Mouse (Mus musculus) natural killer cell, adult 2 months (primary cell): Measurements from ENCODE around the gene Gfod2.
A peak's percentile ranks its signal among the peaks of the same experiment; 100 is the strongest.

ENCODE experiments used
- DNase-seq, 2 experiments: peaks; one replicate each; pipeline ENCODE4 v3.0.0; 2022; ENCODE audit warnings: low spot score in 2 of 2

Gene Gfod2

DNA sequence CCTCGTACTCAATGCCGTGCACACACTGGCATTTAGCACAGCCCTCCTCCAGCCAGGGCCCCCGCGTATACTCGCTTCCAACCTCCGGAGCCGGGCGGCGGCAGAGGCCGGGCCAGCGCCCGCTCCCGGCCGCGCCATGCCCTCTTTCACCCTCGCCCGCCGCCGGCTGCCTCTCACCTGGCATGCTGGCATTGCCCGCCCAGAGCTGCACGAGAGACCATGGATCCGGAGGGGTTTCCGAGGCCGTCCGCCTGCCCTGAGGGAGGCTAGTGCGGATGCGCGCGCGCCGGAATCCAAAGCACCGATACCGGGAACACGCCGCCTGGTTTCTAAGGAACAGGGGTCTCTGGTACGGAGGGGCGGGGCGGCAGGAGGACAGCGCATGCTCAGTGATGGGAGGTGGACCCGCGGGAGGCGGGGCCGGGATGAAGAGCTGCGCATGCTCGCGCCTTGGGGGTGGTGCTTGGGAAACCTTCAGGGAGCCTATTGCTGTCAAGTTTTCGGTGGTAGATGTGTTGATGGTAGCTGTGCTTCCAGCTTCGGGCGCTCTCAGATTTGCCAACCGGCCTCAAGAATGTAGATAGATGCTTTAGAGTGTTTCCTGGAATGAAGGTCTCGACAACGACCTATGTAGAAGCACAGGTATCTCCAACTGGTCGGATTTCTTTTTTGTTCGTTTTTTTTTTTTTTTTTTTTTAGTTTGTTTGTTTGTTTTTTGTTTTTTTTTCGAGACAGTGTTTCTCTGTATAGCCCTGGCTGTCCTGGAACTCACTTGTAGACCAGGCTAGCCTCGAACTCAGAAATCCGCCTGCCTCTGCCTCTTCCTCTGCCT is at the start of gene Gfod2:
Gfod2 (minus strand) TSS at position 388 of the 832 bp plus-strand sequence.
- peak; percentile 96 for DNase-seq

DNA sequence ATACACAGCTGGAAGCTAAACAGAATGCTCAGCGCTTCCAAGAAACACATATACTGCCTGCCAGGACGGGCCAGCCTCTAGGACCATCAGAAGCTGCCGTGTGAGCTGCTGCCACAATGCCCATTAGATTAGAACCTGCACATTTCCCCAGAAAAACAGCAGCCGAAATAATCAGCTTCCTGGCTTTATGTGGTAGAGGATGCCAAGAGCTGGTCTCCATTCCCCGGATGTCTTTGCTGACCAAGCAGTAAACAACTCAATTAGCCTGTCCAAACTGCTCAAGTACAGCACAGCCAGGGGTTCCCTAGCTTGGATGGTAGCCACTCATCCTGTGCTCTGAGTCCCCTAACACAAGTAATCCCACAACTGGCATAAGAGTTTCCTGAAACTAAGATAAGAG is 49.3 kb upstream of the Gfod2 start:
- no peak for DNase-seq

DNA sequence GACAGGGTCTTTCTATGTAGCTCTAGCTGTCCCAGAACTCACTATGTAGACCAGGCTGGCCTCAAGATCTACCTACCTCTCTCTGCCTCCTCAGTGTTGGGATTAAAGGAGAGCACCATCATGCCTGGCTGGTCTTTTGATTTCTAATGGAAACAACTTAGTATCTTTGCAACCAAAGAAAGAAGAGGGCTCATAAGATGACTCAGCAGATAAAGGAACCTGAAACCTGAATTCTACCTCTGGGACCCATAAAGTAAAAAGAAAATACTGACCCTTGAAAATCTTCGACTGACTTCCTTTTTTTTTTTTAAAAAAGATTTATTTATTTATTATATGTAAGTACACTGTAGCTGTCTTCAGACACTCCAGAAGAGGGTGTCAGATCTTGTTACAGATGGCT is 47.5 kb upstream of the Gfod2 start:
- no peak for DNase-seq

DNA sequence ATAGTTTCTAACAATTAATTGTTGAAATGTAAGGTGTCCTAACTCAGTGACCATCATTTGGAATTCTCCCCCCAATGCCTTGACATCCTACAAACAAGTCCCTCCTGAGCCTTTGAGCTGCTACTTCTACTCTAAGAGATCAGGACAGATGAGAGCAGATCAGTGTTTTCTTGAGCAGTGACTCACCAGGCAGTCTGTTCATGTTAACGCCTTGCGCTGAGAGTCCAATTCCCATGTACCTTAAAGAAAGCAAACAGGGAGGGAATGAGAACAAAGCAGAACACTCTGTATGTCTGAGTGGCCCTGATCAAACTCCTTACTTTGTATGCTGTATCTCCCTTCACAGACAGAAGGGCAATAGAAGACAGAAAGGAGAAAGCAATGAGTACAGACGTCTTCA is 46.9 kb upstream of the Gfod2 start:
- DNase-seq, result no peak

DNA sequence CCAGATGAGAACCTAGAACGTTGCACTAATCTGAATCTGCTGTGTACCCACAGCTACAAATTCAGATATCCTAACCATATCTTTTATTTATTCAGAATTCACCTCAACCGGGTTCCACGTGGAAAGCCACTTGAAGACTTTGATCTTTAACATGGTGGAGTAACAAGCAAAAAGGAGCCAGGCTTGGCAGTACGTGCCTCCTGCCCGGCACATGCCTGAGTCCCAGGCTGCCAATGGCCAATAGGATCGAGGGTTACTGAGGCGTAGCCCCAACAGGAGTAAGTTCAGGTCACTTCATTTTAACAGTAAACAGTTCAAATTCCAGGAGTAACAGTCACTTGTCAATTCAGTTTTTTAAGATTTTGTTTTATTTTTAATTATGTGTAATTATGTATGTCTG is 46.3 kb upstream of the Gfod2 start:
- DNase-seq, result no peak

DNA sequence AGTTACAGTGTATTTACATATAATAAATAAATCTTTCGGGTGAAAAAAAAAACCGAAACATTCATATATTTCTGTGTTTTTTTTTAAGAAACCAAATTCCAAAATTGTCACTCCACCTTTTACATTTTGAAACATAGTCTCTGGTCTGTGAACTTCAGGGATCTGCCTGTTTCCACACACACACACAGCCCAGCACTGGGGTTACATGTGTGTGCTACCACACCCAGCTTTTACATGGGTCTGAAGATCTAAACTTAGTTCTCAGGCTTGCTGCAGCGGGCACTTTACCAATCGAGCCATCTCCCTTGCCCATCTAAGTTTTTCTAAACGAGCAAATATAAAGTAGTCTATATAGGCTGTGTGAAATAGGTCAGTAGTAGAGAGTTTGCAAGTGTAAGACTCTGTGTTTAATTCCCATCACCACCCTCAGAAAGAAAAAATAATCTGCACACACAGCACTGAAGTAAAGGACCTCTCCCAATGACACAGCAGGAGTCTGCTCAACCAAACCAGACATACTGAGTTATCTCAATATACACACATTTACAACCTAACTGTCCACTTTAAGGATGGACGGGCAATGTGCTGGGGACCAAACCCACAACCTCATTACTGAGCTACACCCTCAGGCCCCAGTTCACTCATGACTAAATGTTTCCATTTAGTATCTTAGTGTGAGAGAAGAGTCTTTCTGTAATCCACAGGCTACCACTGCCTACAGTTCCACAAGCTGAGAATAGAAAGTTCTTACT is 42.9 kb upstream of the Gfod2 start:
- no peak for DNase-seq

DNA sequence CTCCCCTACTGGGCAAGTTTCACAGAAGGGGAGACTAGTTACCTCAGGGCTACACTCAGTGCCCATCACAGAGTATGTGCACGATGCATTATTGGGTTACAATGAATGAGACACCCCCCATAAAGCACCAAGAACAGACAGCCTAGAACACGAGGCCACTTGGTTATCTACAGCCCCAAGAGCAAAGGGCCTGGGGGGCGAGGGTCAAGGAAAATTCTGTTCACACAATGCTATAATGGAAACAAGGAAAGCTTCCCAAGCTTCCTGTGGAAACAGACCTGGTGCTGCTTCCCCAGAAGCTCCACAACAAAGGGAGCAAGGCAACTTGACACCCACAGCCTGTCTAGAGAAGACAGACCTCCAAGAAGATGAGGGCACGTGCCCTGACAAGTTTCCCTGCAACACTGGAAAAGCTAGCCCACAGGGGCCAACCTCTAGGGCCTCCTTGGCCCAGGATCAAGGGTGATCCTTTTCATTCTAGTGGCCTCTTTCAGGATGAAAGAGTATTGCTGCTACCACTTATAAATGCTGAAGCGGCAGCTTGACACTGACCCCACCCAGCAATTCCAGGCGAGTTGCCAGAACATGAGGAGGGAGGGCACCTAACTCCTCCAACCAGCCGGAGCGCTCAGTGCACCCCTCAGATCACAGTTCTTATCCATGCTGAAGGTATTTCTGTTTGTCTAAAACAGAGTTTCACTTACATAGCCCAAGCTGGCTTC is 40.8 kb upstream of the Gfod2 start:
- no peak for DNase-seq

DNA sequence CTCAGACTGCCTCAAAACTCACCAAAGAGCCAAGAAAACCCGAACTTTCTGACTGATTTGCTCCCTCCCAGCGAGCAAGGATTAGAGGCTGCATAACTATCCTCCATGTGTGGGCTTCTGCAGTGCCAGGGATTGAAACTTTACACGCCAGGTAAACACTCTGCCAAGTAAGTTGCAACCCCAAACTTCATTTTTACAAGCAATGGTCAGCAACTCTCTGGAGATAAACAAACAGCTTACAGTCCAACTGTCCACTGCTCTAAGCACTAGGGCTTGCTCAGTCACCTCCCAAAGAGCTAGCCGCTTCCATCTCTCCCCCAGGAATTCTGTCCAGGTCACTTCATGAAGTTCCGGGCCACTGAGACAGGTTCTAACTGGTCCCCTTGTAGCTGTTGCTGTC is 39.9 kb upstream of the Gfod2 start:
- no peak for DNase-seq

DNA sequence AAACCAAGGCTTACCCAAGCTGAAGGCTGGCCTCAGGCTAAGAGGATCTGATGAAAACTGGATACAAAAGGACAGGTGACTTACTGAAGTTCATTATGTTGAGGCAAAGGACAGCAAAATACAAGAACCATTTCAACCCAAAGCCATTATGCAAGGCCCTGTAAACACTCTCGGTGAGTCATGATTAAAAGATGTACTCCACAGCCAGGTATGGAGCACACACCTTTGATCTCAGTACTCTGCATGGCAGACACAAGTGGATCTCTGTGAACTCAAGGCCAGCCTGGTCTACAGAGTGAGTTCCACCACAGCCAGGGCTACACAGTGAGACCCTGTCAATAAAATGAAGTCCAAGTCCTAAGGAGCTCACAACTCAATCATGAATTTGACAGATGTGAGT is 37.3 kb upstream of the Gfod2 start:
- no peak for DNase-seq

DNA sequence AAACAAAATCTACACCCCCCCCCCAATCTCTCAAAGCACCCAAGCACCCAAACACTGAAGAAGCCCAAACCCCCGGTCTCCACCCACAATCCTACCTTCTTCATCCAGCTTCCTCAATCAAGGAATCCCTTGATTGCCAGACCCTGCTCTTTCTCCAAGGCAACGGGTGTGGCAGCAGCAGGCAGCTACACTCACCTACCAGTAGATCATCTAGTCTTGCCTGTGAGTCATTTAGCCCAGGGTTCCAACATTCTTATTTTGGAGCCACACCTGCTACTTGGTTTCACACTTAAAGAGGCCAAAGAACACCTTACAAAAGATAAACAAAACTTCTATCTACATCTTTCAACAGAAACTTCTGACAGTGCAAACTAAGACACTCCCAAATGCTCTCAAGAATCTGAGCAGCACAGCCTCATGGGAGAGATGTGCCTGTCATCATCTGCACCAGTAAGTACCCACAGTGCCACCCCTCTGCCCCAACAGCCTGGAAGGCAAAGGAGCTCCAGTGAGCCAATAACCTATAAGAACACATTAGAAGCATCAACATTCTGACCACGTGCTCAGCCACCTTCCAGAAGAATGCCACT is 35.6 kb upstream of the Gfod2 start:
- DNase-seq, result no peak

DNA sequence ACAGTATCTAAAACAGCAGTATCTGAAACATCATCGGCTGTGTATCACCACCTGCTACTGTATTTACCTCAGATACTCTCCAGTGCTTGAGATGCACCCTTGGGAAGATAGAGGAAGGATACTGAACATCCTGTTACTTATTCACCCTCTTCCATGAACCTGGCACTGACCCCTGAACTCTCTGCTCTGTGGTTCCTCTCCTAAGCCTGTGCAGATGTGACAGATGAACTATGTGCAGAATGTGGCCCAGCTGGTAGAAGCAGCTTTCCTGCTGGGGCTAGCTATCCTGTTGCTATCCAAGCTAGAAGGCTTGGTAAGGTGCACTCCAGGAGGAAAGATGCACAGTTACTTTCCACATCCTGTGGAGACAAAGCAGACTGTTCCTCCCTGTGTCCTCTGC is 34.9 kb upstream of the Gfod2 start:
- no peak for DNase-seq

DNA sequence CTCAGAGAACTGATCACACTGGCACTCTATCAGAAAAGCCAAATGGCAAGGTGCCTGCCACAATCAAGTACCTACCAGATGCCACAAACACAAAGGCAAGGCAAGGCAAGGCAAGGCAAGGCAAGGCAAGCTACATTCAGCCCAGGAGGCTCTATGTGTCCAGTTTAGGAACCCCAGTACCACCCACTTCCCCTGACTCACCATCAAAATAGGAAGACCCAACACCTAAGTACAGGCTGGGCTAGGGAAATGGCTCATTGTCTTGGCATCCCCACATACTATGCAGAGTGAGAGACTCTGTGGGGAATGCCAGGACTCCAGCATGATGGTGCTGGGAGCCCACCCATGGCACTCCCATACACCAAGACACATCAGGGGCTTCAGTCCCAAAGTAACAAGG is 31.2 kb upstream of the Gfod2 start:
- no peak for DNase-seq

DNA sequence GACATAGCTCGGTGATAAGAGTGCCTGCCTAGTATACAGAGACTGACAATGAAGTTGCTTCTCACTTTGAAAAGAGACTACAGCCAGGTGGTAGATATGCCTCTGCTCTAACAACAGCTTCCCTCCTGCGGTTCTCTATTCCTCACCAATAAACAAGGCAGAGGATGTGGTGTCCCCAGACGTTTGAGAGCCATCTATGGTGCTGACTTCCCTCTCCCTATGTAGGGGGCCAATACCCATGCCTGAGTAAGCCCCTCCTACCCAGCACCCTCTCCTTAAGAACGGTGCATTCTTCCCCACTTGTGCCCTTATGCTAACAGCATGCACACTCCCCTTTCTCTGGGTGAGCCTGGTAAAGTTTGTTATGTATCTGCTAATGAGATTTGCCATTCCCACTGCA is 30.5 kb upstream of the Gfod2 start:
- no peak for DNase-seq

DNA sequence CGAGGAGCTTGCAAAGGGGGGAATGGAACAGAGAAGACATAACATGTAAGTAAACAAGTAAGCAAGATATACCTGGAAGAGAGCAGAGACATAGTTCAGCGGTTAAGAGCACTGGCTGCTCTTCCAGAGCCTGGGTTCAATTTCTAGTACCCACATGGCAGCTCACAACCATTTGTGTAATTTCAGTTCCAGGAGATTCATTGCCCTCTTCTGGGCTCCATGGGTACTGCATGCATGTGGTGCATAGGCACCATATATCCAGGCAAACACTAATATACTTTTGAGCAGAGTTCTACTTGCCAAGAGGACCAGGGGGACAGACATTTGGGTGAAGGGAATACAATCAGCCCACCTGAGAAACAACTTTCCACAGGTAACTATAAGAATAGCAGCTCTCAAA is 29.8 kb upstream of the Gfod2 start:
- peak; percentile 46 to 65 for DNase-seq

DNA sequence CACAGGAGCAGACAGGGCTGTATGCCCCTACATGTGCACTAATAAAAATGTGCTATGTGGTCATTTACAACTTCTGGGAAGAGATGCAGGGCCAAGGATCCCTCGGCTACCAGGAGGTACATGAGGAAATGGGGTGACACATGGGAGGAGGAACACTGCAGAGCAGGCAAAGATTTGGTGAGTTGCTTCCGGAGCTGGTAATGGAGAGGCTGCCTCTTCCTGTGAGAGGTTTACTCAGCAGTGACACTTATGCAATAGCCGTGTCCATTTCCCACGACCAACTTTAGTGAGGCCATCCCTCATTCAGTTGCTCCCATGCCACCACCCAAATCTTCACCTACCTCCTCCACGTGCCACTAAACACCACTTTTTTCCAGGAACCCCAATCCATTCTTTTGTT is 21.8 kb upstream of the Gfod2 start:
- DNase-seq, result no peak

DNA sequence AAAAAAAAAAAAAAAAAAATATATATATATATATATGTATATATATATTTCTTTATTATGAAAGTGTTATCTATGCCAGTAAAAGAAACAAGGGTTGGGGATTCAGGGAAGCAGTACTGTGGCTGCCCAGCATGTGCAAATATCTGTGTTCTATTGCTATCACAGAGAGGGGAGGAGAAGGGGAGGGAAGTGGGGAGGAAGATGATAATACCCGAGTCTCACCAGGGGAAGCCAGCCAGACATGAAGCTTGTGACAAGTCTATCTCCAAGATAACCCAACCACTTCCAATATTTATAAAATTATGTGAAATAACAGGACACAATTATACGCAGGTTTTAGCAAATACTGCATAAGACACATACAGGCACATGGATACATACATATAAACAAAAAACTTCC is 19.4 kb upstream of the Gfod2 start:
- no peak for DNase-seq

DNA sequence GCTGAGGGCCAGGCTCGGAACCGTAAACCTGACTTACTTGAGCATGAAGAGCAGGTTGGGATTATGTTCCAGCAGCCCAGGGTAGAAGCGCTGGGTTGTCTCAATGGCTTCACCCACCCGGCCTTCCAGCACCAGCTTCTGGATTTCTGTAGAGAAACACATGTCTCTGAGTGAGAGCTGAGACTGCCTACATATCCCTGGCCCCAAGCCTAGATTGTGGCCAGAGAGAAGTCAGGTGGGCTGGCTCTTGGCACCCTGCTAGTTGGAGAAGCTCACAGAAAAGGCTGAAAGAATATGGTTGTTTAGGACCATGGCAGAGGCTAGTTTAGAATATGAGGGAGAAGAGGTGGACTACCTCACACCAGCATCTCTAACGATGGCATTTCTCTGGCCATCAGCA is 16.0 kb upstream of the Gfod2 start:
- no peak for DNase-seq

DNA sequence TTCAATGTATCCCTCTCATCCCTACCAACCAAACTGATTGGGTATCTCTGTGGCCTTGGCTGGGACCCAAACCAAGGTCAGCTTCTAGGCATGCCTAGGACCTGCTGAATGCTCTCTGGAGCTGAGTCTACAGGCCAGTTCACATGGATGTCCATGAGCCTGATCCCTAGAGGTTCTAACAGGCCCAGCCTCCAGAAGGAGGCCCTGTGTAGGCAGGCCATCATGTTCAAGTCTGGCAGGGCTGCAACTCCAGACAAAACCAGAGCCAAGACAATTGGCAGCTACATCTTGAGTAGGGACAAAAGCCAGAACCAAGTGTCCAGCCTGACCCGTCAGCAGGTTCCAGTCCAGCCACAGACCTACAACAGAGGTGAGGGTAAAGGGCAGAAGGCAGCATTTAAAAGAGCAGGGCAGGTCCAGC is 15.0 kb upstream of the Gfod2 start:
- no peak for DNase-seq

DNA sequence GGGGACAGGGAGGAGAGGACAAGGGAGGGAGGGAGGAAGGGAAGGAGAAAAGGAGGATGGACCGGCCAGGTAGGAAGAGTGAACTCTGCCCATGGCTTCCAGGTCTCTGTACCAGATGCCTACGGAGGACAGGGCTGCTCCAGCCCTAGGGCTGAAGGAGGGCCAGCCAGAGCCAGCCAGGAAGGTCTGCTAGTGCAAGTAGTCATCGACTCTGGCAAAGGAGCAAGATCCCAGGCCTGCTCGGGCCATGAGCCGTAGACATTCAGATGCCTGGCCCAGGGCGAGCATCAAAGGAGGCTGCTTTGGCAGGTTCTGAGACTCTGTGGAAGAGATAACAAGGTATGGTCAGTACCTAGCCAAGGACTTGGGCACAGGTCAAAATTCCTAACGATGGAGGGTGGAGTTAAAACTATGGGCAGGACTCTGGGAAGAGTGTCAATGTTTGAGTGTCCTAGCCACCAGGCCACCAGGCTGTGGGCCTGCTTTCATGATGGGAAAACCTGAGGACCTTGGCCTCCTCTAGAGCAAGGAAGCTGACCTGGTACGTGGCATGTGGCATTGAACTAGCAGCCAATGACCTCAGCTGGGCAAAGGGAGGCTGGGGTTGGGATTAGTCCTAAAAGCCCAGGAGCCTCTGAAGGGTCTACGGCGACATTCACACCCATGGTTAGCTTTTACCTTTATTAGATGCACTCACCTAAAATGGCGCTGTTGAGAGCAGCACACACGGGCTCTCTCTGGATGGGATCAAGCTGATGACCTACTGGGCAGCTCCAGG is 13.1 kb upstream of the Gfod2 start:
- DNase-seq, result no peak

DNA sequence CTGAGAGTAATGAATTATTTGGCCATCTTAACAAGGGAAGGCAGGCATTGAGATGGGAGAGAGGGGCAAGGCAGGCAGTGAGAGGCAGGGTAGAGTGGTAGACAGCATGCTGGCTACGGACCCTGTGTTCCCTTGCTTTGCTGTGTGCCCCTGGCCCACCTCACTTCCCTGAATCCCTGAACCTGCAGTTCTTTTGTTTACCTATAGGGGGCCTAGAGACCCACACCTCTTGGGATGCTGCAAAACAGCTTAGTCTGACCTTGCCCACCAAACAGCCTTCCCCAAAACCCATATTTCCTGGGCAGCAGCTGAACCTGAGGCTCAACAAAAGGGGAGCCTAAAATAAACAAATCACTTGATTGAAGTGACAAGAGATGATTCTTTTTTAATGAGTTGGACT is 12.1 kb upstream of the Gfod2 start:
- DNase-seq, result peak in 1 of 2 experiments; percentile 19

DNA sequence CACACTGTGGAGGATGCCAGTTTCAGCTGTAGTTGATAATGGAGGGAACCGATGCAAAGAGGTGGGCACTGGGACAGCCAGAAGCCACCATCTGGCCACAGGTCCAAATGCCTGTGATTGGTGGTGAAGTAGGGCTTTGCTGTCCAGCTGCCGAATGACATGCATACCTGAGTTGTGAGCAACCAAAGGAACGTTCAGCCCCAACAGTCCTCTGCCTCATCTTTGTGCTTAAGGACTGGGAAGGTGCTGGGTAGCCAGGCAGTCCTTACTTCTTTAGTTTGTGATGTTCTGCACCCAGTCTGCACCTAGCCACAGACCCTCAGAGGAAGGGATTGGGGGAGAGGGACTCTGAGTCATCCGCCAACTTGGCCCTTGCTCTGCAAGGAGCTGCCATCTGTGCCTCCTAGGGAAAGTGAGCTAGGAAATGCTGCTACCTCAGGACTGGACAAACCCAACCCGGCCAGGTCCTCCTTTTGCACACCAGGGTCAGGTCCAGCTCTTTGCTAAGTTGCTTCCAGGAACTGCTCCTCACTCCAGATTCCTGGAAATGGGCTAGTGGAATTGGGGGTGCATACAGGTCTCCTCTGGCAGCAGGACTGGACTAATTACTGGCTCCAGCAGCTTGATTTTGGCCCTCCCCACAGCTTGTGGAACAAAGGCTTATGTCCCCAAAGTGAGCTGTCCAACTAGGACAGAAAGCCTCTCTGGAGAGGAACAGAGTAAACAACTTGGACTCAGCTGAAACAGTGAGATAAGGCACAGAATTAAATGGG is 10.2 kb upstream of the Gfod2 start:
- no peak for DNase-seq
